Mouse (Mus musculus) liver, embryonic 14.5 days (tissue): Measurements from ENCODE around the gene Pnpla3.

Experiments used
- CTCF ChIP-seq: IDR thresholded peaks from 2 replicates; pipeline ENCODE4 v1.5.1; 2016; ENCODE audit warnings: antibody characterized with exemption, low read depth, control low read depth
- EP300 ChIP-seq: IDR thresholded peaks from 2 replicates; pipeline ENCODE4 v1.6.1; 2016; ENCODE audit warnings: antibody characterized with exemption, low read depth

DNA sequence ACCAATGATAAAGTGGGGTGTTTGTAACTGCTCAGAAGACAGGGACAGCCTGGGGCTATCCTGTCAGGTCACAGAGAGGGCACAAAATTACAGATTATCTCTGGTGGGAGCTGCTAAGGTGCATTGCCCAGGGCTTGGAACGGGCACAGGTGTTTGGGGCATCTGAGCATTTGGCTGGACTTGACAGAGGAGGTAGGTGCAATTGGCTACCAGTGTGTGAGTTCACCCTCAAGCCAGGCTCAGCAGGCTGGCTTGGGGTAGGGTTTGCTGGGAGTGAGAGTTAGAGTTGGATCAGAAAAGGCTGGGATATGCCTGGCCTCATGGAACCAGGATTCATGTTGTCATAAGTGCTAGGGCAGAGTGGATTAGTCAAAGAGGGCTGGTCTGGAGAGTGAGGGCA is 1.9 kb downstream of the Pnpla3 start:
- no peak for TF ChIP-seq EP300
- no peak for TF ChIP-seq CTCF
